Mouse (Mus musculus): ENCODE results near the gene Rab5c.

- TF ChIP-seq CTCF (IDR thresholded peaks at IDR 0.05; ENCODE audit: low read depth) (no peak), EP300 (IDR thresholded peaks at IDR 0.05; ENCODE audit: low read depth) (no peak)
Measured at GRCm38 (mm10) chr11:100750127-100750526, 12.1 kb upstream of the Rab5c start.
